Mouse (Mus musculus) lung, embryonic 14.5 days (tissue): ENCODE results near the gene Tent5c. TPM values are rescaled to one million over a fixed set of nuclear protein-coding genes. Genes with fewer than 3 reads are reported as not detected.

Source experiments
- ATAC-seq: fragments of 200-750 bp; cut with Nextera tagmentation; 2 replicates; pipeline ENCODE4 v1.8.0; 2017; ENCODE audit warnings: mild to moderate bottlenecking, moderate TSS enrichment, moderate library complexity; ENCODE audit not compliant: insufficient read depth
- DNase-seq: peaks from one replicate; pipeline ENCODE4 v3.0.0-alpha.2; 2015
- H3K27ac ChIP-seq: fragments of 300-500 bp; sonication (generic); 2 replicates; pipeline ENCODE4 v1.5.1; 2014; ENCODE audit warnings: low read depth, mild to moderate bottlenecking, moderate library complexity
- H3K27me3 ChIP-seq: fragments of 300-500 bp; sonication (generic); 2 replicates; pipeline ENCODE4 v1.6.1; 2014; ENCODE audit warnings: low read length, control low read depth; ENCODE audit not compliant: insufficient read depth
- H3K36me3 ChIP-seq: fragments of 300-500 bp; sonication (generic); 2 replicates; pipeline ENCODE4 v1.6.1; 2014; ENCODE audit warnings: control low read depth; ENCODE audit not compliant: insufficient read depth
- H3K4me1 ChIP-seq: fragments of 300-500 bp; sonication (generic); 2 replicates; pipeline ENCODE4 v1.6.1; 2014; ENCODE audit warnings: antibody characterized with exemption, control low read depth; ENCODE audit not compliant: insufficient read depth
- H3K4me2 ChIP-seq: fragments of 300-500 bp; sonication (generic); 2 replicates; pipeline ENCODE4 v1.6.1; 2014; ENCODE audit warnings: mild to moderate bottlenecking
- H3K4me3 ChIP-seq: fragments of 300-500 bp; sonication (generic); 2 replicates; pipeline ENCODE4 v1.5.1; 2014; ENCODE audit warnings: low read depth, low read length
- H3K9ac ChIP-seq: fragments of 300-500 bp; sonication (generic); 2 replicates; pipeline ENCODE4 v1.6.1; 2014
- H3K9me3 ChIP-seq: fragments of 300-500 bp; sonication (generic); 2 replicates; pipeline ENCODE4 v1.6.1; 2016; ENCODE audit warnings: low read depth, low read length, control low read depth
- CTCF ChIP-seq: IDR thresholded peaks from 2 replicates; pipeline ENCODE4 v1.5.1; 2016; ENCODE audit warnings: antibody characterized with exemption, low read depth
- WGBS: fragments of 180-500 bp; shearing (Covaris S2); extraction: QIAGEN DNeasy Blood & Tissue Kit; methylation state at CpG from one replicate; pipeline ENCODE4 v1.1.7; 2014; 5-methylcytosine and 5-hydroxymethylcytosine counted together
- polyA plus RNA-seq: library from polyadenylated mRNA; unstranded; fragments of >200 nt; fragmentation: Nextera tagmentation; extraction: Ambion mirVana; gene quantifications from 2 replicates; pipeline ENCODE4 v1.2.1, GENCODE M21; 2014

The Tent5c gene
- polyA plus RNA-seq, 1 experiment from 2014 or later = 6.9 TPM

DNA sequence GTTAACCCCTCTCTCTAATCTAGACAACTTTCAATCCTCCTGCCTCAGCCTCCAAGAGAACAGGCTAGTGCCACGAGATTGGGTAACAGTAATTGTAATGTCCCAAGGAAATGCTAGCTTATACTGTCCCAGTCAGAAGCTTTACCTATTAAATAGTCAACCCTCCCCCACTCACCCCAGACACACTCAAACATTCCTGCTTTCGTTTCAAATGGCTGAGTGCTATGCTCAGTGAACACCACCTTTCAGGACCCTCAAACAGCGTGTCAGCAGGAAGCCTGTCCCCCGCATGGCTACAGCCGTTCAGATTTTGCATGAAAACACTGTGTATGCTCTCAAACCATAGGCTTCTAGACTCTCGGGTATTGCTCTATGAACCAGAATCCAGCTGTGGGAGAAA, 14.8 kb upstream of the Tent5c start:
- 60% methylated on average over 6 of the region's 6 CpGs for WGBS
- no peaks in the 10 kb centered on the region for H3K36me3 ChIP-seq

DNA sequence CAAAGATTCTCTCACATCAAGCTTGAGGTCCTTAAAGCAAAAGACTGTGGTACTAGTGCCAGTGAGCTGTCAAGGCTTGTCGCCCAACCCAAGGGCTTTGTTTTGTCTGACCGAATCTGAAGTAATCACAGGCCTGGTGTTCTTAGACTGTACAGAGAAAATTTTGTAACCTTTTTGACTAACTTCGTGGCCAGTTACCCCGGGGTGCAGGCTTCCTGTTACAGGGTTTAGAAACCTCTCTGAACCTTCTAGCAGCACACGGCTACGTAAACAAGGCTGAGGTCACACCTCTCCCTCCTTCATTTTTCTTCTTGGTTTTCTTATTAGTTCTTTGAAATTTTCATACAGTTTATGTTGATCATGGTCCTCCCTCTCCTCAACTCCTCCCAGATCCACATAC, 13.4 kb upstream of the Tent5c start:
- no peak overlapping the region for H3K9ac ChIP-seq
- DNase-seq = no peak
- ATAC-seq = no peak
- H3K4me2 ChIP-seq = no peak overlapping the region
- H3K4me1 ChIP-seq = no peaks in the 10 kb centered on the region
- WGBS = 64% methylated on average over 6 of the region's 6 CpGs
- H3K9me3 ChIP-seq = no peaks in the 10 kb centered on the region
- no peak overlapping the region for H3K4me3 ChIP-seq
- no peak for TF ChIP-seq CTCF
- no peak overlapping the region for H3K27ac ChIP-seq
- H3K27me3 ChIP-seq = no peaks in the 10 kb centered on the region
- H3K36me3 ChIP-seq = no peaks in the 10 kb centered on the region

More for the DNA sequence above, 14.8 kb upstream of the Tent5c start:
- Histone ChIP-seq H3K27ac (no peak overlapping the region), H3K9ac (no peak overlapping the region), H3K4me2 (no peak overlapping the region), H3K4me1 (no peaks in the 10 kb centered on the region), H3K9me3 (no peaks in the 10 kb centered on the region), H3K4me3 (no peak overlapping the region), H3K27me3 (no peaks in the 10 kb centered on the region)
- TF ChIP-seq CTCF = no peak
- DNase-seq (no peak), ATAC-seq (no peak)

DNA sequence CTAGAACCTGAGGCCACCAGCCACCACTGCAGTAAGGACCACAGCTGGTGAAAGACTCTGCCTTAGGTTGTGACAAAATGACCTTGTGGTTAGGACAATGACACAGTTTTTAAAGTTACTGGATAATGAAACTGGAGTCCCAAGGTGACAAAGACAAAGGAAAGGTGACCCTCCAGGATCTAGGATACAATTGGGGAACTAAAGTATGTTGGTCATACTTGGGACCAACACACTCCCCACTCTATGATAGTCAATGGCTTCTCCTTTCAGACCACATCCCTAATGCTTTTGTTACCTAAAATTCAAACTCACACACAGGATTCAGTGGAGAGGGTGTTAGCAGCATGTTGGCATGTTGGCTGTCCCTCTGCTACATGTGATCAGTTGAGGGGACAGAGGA, 12.8 kb upstream of the Tent5c start:
- Histone ChIP-seq H3K27ac (no peak overlapping the region), H3K4me3 (no peak overlapping the region), H3K36me3 (no peaks in the 10 kb centered on the region), H3K27me3 (no peaks in the 10 kb centered on the region), H3K9me3 (no peaks in the 10 kb centered on the region), H3K9ac (no peak overlapping the region), H3K4me1 (no peaks in the 10 kb centered on the region), H3K4me2 (no peak overlapping the region)
- DNase-seq (no peak), ATAC-seq (no peak)
- TF ChIP-seq CTCF = no peak

DNA sequence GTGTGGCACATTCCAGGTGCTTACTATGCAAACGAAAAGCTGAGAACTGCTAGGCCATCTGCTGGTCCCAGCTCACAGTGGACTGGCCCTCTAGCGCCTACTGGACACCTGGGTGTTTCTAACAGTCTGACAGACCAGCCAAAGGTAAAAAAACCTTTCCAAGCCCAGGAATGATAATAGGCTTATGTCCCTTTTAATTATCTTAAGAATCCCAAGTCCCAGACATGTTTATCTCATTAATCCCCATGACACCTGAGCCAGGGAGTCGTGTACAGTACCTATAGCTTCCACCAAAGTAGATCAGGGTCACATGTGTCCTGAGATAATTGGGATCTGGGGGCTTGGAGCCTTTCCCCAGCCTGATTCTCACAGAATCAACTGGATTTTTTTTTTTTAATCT, 7.0 kb upstream of the Tent5c start:
- Histone ChIP-seq H3K9me3 (no peaks in the 10 kb centered on the region), H3K9ac (no peak overlapping the region), H3K4me2 (no peak overlapping the region), H3K27me3 (no peaks in the 10 kb centered on the region), H3K36me3 (no peaks in the 10 kb centered on the region), H3K4me1 (no peaks in the 10 kb centered on the region), H3K4me3 (no peak overlapping the region), H3K27ac (no peak overlapping the region)
- ATAC-seq (no peak), DNase-seq (no peak)
- TF ChIP-seq CTCF = no peak
- 59% methylated on average over 3 of the region's 3 CpGs for WGBS

DNA sequence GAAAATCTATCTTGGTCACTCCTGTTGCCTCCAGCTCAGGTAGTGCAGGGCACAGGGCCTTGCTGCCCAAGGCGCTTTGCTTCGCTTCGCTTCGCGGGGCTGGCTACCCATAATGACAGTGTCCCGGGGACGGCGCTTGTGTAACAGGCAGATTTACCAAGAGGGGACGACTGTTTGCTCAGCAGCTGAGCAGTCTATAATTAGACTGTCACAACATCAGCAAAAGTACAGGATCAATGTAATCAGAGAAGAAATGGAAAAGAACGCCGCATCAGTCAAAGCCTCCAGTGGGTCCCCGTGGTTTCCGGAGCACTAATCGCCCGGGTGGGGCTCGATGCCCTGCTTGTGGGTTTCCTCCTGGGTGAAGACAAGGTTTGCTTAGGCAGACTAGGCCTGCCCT, 6.3 kb upstream of the Tent5c start:
- DNase-seq = no peak

DNA sequence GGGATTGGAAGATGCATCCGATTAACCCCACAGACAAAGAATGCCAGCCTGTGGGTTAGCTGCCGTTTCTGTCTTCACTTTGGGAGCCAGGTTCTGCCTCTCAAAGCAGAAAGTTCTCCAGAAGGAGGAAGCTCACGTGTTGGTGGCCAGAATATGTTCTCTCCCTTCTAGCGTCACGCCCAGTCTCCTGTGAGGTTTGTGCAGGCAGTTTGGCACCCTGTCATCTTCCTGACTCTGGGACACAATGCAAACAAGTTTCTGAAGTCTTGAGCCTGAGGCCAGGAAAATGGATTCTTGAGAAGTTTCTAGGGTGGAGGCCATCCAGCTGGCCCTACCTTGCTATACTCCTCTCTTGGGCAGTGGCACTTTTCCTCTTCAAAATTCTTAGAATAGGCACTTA, 5.8 kb upstream of the Tent5c start:
- Histone ChIP-seq H3K36me3 (no peaks in the 10 kb centered on the region), H3K9ac (no peak overlapping the region), H3K27ac (no peak overlapping the region), H3K27me3 (no peaks in the 10 kb centered on the region), H3K4me1 (no peaks in the 10 kb centered on the region), H3K4me3 (no peak overlapping the region), H3K9me3 (no peaks in the 10 kb centered on the region), H3K4me2 (no peak overlapping the region)
- 78% methylated on average over 5 of the region's 5 CpGs for WGBS
- DNase-seq (no peak), ATAC-seq (no peak)
- no peak for TF ChIP-seq CTCF

More for the DNA sequence above, 6.3 kb upstream of the Tent5c start:
- Histone ChIP-seq H3K4me2 (no peak overlapping the region), H3K27ac (no peak overlapping the region), H3K36me3 (no peaks in the 10 kb centered on the region), H3K27me3 (no peaks in the 10 kb centered on the region), H3K4me1 (no peaks in the 10 kb centered on the region), H3K9ac (no peak overlapping the region), H3K4me3 (no peak overlapping the region), H3K9me3 (no peaks in the 10 kb centered on the region)
- no peak for ATAC-seq
- no peak for TF ChIP-seq CTCF
- WGBS = 90% methylated on average over 16 of the region's 16 CpGs

DNA sequence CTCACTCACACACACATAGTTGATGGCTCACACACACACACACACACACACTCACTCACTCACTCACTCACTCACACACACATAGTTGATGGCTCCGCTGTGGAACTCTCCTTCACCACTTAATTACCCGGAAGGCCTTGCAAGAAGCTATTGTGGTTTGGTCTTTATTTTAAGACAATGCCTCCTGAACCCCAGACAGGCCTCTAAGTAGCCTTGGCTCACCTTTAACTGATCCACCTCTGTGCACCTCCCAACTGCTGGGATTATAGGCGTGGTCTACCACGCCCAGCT, 831 bp upstream of the Tent5c start:
- H3K4me2 ChIP-seq = peak overlapping the region; percentile 96
- peak overlapping the region; percentile 52 for H3K4me3 ChIP-seq
- H3K27ac ChIP-seq = no peak overlapping the region
- H3K4me1 ChIP-seq = no peaks in the 10 kb centered on the region
- no peak for TF ChIP-seq CTCF
- no peaks in the 10 kb centered on the region for H3K36me3 ChIP-seq
- H3K27me3 ChIP-seq = peaks cover 10% of the 10 kb centered on the region; the same call in 1 of the 2 replicates
- ATAC-seq (no peak), DNase-seq (peak; percentile 13)
- 20% methylated on average over 4 of the region's 4 CpGs for WGBS
- H3K9me3 ChIP-seq = no peaks in the 10 kb centered on the region
- H3K9ac ChIP-seq = peak overlapping the region; percentile 59

DNA sequence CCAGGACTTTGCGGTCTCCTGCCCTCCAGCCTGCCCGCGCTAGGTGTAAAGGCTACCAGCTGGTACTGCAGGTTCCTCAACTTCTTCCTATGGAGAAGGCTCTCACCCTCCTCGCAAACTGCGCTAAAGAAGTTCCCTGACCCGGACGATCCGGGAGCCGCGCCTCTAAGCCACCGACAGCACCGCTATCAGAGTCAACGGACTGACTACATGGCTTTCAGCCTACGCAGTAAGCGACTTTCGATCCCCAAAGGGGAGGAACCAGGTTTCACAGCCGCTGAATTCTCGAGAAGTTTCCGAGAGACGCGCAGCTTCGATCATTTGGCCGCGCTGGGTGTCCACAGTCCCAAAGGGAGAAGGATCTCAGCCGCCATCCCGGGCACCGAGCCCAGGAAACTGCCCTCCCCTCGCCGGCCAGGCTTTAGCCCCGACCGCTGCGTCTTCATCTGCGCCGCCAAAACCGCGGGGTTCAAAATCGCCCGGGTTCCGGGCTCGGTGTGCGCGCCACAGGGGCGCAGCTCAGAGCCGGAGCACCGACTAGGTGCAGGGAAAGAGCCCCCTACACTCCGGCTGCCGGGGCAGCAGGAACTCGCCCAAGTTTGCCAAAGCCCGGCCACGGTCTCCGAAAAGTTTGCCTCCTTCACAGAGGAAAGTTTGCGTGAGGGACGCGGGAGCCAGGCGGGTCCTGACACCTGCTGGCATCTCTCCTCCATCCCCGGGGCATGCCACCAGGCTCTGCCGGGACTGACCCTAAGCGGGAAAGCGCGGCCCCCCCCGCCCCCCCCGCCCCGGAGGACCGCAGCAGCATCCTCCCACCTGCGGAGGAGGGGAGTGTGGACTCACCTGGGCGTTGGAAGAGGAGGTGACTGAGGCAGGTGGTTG, 632 bp downstream of the Tent5c start:
- no peak for TF ChIP-seq CTCF
- peaks cover 13% of the 10 kb centered on the region; the same call in 1 of the 2 replicates for H3K27me3 ChIP-seq
- H3K4me2 ChIP-seq = peak overlapping the region; percentile 96
- H3K27ac ChIP-seq = no peak overlapping the region
- H3K9me3 ChIP-seq = no peaks in the 10 kb centered on the region
- under 1% methylated on average over 61 of the region's 66 CpGs for WGBS
- peak; percentile 30 for ATAC-seq
- peak; percentile 70 for DNase-seq
- H3K36me3 ChIP-seq = no peaks in the 10 kb centered on the region
- H3K4me1 ChIP-seq = no peaks in the 10 kb centered on the region
- H3K4me3 ChIP-seq = peak overlapping the region; percentile 52
- H3K9ac ChIP-seq = peak overlapping the region; percentile 48
